Mouse (Mus musculus) testis, adult 2 months (tissue): ENCODE measurements around the gene Myo5a.

Experiments
- CTCF ChIP-seq: fragments of 200-500 bp; IDR thresholded peaks from 2 replicates; pipeline ENCODE4 v1.5.1; 2012; ENCODE audit warnings: low read depth, mild to moderate bottlenecking, inconsistent platforms, low read length, moderate library complexity; ENCODE audit not compliant: control insufficient read depth, insufficient read depth, insufficient replicate concordance
- POLR2A ChIP-seq: fragments of 200-500 bp; IDR thresholded peaks from 2 replicates; pipeline ENCODE4 v1.6.1; 2012; ENCODE audit warnings: low read depth, mild to moderate bottlenecking, inconsistent platforms, low read length, moderate library complexity; ENCODE audit not compliant: control insufficient read depth

DNA sequence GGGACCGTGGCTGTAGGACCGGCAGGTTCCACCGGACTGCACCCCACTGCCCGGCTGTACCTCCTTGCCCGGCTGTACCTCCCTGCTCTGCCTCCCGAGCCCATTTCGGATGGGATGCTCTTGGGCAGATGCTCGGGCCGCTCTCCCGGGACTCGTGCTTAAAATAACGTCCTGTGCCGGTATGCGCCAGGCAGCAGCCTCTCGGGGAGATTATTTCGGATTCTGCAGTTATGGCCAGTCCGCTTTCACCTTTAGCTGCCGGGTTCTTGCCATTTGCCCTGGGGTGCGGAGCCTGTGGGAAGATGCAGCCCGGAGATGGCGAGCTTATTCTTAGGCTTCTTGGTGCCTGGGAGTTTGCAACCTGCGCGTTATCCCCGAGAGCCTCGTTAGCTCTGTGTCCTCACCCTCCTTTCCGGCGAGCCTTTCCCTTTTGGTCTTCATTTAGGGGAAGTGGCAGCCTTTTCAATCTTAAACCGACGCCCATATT lies 934 bp downstream of the Myo5a start:
- TF ChIP-seq CTCF (no peak), POLR2A (no peak)
